Mouse (Mus musculus) limb, embryonic 15.5 days (tissue): Measurements from ENCODE around the gene Ptpn12. TPM values are rescaled to one million over a fixed set of nuclear protein-coding genes. Genes with fewer than 3 reads are reported as not detected.

Experiments
- ATAC-seq: fragments of 200-750 bp; cut with Nextera tagmentation; 2 replicates; pipeline ENCODE4 v1.8.0; 2017; ENCODE audit warnings: low read depth, moderate TSS enrichment; ENCODE audit not compliant: insufficient number of reproducible peaks, low FRiP score, low TSS enrichment
- H3K27ac ChIP-seq: fragments of 300-500 bp; sonication (generic); 2 replicates; pipeline ENCODE4 v1.5.1; 2015; ENCODE audit warnings: moderate library complexity, mild to moderate bottlenecking, inconsistent platforms
- H3K27me3 ChIP-seq: fragments of 300-500 bp; sonication (generic); 2 replicates; pipeline ENCODE4 v1.6.1; 2015; ENCODE audit warnings: inconsistent platforms
- H3K36me3 ChIP-seq: fragments of 300-500 bp; sonication (generic); 2 replicates; pipeline ENCODE4 v1.6.1; 2015; ENCODE audit warnings: inconsistent platforms
- H3K4me1 ChIP-seq: fragments of 300-500 bp; sonication (generic); 2 replicates; pipeline ENCODE4 v1.6.1; 2015; ENCODE audit warnings: inconsistent platforms
- H3K4me2 ChIP-seq: fragments of 300-500 bp; sonication (generic); 2 replicates; pipeline ENCODE4 v1.6.1; 2015; ENCODE audit warnings: mild to moderate bottlenecking, inconsistent platforms
- H3K4me3 ChIP-seq: fragments of 300-500 bp; sonication (generic); 2 replicates; pipeline ENCODE4 v1.5.1; 2015; ENCODE audit warnings: mild to moderate bottlenecking, inconsistent platforms
- H3K9ac ChIP-seq: fragments of 300-500 bp; sonication (generic); 2 replicates; pipeline ENCODE4 v1.6.1; 2015; ENCODE audit warnings: inconsistent platforms
- H3K9me3 ChIP-seq: fragments of 300-500 bp; sonication (generic); 2 replicates; pipeline ENCODE4 v1.6.1; 2016; ENCODE audit warnings: inconsistent platforms
- WGBS: fragments of 180-500 bp; shearing (Covaris S2); methylation state at CpG from one replicate; pipeline ENCODE4 v1.1.7; 2015; 5-methylcytosine and 5-hydroxymethylcytosine counted together
- polyA plus RNA-seq: library from polyadenylated mRNA; unstranded; fragments of >200 nt; fragmentation: Nextera tagmentation; extraction: Ambion mirVana; gene quantifications from 2 replicates; pipeline ENCODE4 v1.2.1, GENCODE M21; 2015

Ptpn12 gene
- polyA plus RNA-seq, 1 experiment from 2014 or later, result 21.8 TPM

DNA sequence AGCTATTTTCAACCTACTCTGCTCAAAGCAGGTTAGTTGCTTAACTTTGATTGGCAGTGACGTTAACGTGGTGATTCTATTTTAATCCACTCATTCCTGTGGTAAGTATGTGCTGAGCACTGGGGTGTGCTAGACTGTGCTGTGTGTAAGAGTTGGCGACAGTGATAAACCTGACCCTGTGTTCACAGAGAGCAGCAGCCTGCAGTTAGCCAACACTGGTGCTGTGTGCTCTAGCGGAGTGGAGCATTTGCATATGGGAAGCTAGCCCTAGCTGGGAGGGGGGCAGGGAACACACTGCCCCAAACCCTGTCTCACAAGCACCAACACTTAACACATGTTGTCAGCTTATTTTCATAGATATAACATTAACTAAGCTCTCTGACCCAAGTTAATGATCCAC is 87.8 kb downstream of the Ptpn12 start:
- no peak for ATAC-seq
- Histone ChIP-seq H3K36me3 (no peaks in the 10 kb centered on the region), H3K9me3 (no peaks in the 10 kb centered on the region)

DNA sequence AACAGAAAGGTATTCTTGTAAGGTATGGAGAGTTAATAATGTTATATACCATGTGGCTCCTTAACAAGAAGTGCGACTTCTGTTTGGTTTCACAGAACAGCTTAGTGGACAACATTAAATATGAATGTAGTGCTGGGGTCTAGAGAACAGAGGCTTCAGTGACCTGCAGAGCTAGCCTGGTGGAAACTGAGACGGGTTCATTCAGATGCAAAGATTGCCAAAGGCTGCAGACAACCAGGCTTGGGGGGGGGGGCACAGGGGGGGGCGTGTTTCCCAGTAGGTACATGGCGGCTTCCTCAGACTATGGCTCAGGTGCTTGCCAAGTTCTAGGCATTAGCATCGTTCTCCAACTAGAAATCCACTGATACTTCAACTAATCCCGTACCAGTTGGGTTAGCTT is 91.3 kb downstream of the Ptpn12 start:
- no peak overlapping the region for H3K4me2 ChIP-seq
- no peak overlapping the region for H3K4me3 ChIP-seq
- no peaks in the 10 kb centered on the region for H3K36me3 ChIP-seq
- H3K9me3 ChIP-seq, result no peaks in the 10 kb centered on the region
- H3K27me3 ChIP-seq, result no peaks in the 10 kb centered on the region
- no peaks in the 10 kb centered on the region for H3K4me1 ChIP-seq
- 85% methylated on average over 6 of the region's 6 CpGs for WGBS
- no peak for ATAC-seq
- H3K27ac ChIP-seq, result no peak overlapping the region
- H3K9ac ChIP-seq, result no peak overlapping the region

More for the DNA sequence above, 87.8 kb downstream of the Ptpn12 start:
- no peaks in the 10 kb centered on the region for H3K27me3 ChIP-seq
- WGBS, result 50% methylated on average over 4 of the region's 4 CpGs
- no peak overlapping the region for H3K9ac ChIP-seq
- no peak overlapping the region for H3K27ac ChIP-seq
- no peak overlapping the region for H3K4me3 ChIP-seq
- no peak overlapping the region for H3K4me2 ChIP-seq
- no peaks in the 10 kb centered on the region for H3K4me1 ChIP-seq

DNA sequence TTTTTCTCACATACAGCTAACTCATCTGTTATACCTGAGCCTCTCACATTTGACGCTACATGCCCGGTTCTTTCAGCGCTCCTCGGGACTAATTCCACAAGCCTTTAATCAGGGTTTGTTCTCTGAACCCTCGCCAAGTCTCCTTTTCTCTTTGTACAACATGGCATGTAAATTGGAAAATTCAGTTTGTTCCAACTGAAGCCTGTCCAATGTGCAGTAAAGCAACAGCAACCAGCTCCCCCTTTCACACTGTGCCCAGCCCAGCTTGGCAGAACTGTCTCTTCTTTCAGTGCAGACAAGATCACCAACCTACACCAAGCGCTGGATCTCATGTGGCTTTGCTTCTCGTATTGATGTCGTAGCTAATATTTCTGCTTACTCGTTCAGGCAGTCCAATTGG is 92.4 kb downstream of the Ptpn12 start:
- Histone ChIP-seq H3K36me3 (no peaks in the 10 kb centered on the region), H3K9me3 (no peaks in the 10 kb centered on the region), H3K9ac (no peak overlapping the region), H3K4me1 (no peaks in the 10 kb centered on the region), H3K4me3 (no peak overlapping the region), H3K4me2 (no peak overlapping the region), H3K27me3 (no peaks in the 10 kb centered on the region), H3K27ac (no peak overlapping the region)
- no peak for ATAC-seq
- WGBS, result 80% methylated on average over 9 of the region's 9 CpGs

DNA sequence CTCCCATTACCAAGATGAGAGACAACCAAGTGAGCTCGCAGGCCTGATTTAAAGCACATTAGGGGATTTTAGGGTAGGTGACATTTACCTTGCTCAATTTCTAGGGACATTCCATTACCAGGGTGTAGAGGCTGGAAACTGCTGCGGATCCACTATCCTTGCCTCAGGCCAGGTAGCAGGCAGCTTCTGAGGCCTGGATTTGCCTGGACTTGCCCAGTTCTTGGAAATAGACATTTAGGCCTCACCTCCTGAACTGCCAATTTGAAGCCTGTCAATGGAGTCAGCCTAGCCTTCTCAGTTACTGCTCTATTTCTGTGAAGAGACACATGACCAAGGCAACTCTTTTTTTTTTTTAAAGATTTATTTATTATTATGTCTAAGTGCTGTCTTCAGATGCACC is 94.8 kb downstream of the Ptpn12 start:
- Histone ChIP-seq H3K4me1 (no peaks in the 10 kb centered on the region), H3K4me3 (no peak overlapping the region), H3K9me3 (peaks cover 5% of the 10 kb centered on the region; the same call in 1 of the 2 replicates), H3K4me2 (no peak overlapping the region), H3K9ac (no peak overlapping the region), H3K27me3 (no peaks in the 10 kb centered on the region), H3K27ac (no peak overlapping the region), H3K36me3 (peaks cover 10% of the 10 kb centered on the region; the same call in 1 of the 2 replicates)
- ATAC-seq, result no peak
- 75% methylated on average over 2 of the region's 2 CpGs for WGBS

DNA sequence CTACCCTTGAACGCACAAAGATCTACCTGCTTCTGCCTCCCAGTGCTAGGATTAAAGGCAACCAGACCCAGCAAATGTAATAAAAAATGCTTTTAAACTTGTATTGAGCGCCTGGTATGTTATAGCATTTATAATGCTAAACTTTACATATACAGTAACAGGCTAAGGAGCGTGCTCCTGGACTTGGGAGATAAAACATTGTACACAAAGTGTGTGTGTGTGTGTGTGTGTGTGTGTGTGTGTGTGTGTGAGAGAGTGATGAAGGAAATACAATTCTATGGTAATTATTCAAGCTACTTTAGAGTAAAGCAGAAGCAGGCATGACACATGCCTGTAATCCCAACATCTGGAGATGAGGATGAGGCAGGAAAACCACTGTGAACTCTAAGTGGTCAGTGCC is 99.4 kb downstream of the Ptpn12 start, which contains the start of gene Rsbn1l:
Rsbn1l (minus strand) TSS at position 101 of the 400 bp plus-strand sequence.
- Histone ChIP-seq H3K4me1 (0 out of 2 replicates have a peak, but pooled peaks cover 7% of the 10 kb centered on the region), H3K36me3 (peaks cover 10% of the 10 kb centered on the region; the same call in 1 of the 2 replicates), H3K4me3 (no peak within 1 kb of the TSS), H3K27ac (no peak within 1 kb of the TSS), H3K27me3 (no peaks in the 10 kb centered on the region), H3K4me2 (no peak within 1 kb of the TSS), H3K9me3 (peaks cover 5% of the 10 kb centered on the region; the same call in 1 of the 2 replicates), H3K9ac (no peak within 1 kb of the TSS)
- no peak for ATAC-seq
- 93% methylated on average over 3 of the region's 3 CpGs for WGBS

DNA sequence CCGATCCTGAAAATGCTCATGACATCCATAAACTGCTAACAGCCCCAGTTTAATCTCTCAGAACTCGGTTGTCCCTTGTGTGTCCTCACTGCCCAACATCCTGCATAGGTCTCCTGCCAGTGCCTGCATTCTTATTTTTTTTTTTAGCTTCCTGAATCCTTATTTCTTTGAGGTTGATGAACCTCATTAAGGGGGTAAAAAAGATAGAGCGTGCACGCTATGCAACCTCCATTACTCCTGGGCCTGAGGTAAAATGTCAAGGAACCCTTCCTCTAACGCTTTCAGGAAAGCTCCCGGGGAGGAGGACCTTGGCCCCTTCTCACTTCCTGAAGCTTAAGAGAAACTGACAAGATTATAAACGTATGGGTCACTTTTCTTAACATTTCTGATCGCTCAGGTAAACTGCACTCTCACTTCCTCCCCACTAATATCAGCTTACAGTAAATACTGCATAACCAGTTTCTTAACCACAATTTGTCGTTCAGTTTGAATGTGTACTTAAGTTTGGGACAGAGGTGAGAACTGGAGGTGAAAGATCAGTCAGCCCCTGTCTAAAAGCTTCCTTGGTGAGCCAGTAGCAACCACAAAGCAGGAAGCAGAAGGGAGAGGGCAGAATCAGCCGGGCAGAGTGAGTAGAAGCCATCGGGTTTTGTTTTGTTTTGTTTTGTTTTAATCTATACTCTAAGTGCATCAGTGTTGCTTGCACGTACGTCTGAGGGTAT is 100.4 kb downstream of the Ptpn12 start:
- 0 out of 2 replicates have a peak, but pooled peaks cover 7% of the 10 kb centered on the region for H3K4me1 ChIP-seq
- ATAC-seq, result no peak
- H3K4me3 ChIP-seq, result no peak overlapping the region
- H3K27ac ChIP-seq, result no peak overlapping the region
- peaks cover 5% of the 10 kb centered on the region; the same call in 1 of the 2 replicates for H3K9me3 ChIP-seq
- H3K9ac ChIP-seq, result no peak overlapping the region
- peaks cover 10% of the 10 kb centered on the region; the same call in 1 of the 2 replicates for H3K36me3 ChIP-seq
- 68% methylated on average over 13 of the region's 13 CpGs for WGBS
- no peak overlapping the region for H3K4me2 ChIP-seq
- H3K27me3 ChIP-seq, result no peaks in the 10 kb centered on the region

DNA sequence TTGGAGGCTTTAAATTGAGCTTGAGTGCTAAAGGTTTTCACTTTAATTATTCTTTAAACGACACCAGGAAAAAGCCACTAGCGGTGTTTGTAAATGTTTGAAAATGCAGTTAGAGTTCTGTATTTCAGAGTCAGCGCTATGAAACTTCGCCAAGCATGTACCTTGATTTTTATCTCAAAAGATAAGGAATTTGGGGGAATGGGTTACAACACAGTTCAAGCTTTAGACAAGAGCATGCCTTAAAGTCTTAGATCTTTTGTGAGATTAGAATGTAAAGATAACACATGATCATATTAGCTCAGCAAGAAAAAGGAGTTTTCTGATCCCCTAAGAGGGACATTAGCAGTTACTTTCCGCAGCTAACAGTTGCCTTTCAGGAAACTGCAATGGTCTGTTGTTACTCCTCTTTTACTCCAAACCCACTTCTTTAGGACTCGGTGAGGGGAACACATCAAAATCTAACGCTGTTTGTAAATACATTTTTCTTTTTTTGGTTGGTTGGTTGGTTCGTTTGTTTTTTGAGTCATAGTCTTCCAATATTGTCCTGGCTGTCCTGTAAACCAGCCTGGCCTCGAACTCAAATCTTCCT is 103.3 kb downstream of the Ptpn12 start:
- peak overlapping the region; percentile 92; the same call in 1 of the 2 replicates for H3K9ac ChIP-seq
- no peak for ATAC-seq
- H3K4me1 ChIP-seq, result peaks cover 17% of the 10 kb centered on the region
- no peaks in the 10 kb centered on the region for H3K27me3 ChIP-seq
- H3K4me2 ChIP-seq, result peak overlapping the region; percentile 48
- H3K36me3 ChIP-seq, result peaks cover 10% of the 10 kb centered on the region; the same call in 1 of the 2 replicates
- 20% methylated on average over 9 of the region's 9 CpGs for WGBS
- peak overlapping the region; percentile 98 for H3K27ac ChIP-seq
- H3K4me3 ChIP-seq, result peak overlapping the region; percentile 93
- peaks cover 5% of the 10 kb centered on the region; the same call in 1 of the 2 replicates for H3K9me3 ChIP-seq

DNA sequence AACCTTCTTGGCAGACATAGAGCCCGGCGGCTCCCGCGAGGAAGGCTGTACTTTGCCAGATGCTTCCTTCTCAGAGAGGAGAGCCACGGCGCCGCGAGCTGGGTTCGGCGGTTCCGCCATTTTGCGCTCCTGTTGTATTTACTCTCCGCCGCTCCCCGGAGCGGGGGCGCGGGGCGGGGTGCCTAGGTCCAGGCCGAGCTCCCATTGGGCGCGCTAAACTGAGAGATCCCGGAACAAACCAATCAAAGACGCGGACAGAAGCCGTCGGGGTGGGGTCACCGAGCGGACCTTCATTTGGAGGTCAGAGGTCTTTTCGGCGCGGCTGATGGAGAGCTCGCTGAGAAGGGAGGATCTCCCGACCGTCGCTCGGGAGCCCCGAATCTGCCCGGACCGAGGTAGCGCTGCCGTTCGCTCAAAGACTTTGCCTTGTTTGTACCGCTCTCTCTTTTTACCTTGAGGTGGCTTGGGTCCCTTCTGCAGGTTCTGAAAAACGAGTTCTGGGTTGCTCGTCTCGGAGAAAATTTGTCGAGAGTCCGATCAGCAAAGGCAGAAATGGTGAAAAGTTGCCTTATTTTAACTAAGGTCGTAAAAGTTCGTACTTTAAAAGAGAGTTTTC is 103.9 kb downstream of the Ptpn12 start:
- peak overlapping the region; percentile 98 for H3K27ac ChIP-seq
- H3K4me3 ChIP-seq, result peak overlapping the region; percentile 93
- ATAC-seq, result peak; percentile 99
- peak overlapping the region; percentile 92 for H3K9ac ChIP-seq
- H3K27me3 ChIP-seq, result no peaks in the 10 kb centered on the region
- peaks cover 7% of the 10 kb centered on the region; the same call in 1 of the 2 replicates for H3K36me3 ChIP-seq
- under 1% methylated on average over 51 of the region's 51 CpGs for WGBS
- H3K4me1 ChIP-seq, result peaks cover 17% of the 10 kb centered on the region
- H3K4me2 ChIP-seq, result peak overlapping the region; percentile 49
- 0 out of 2 replicates have a peak, but pooled peaks cover 2% of the 10 kb centered on the region for H3K9me3 ChIP-seq

DNA sequence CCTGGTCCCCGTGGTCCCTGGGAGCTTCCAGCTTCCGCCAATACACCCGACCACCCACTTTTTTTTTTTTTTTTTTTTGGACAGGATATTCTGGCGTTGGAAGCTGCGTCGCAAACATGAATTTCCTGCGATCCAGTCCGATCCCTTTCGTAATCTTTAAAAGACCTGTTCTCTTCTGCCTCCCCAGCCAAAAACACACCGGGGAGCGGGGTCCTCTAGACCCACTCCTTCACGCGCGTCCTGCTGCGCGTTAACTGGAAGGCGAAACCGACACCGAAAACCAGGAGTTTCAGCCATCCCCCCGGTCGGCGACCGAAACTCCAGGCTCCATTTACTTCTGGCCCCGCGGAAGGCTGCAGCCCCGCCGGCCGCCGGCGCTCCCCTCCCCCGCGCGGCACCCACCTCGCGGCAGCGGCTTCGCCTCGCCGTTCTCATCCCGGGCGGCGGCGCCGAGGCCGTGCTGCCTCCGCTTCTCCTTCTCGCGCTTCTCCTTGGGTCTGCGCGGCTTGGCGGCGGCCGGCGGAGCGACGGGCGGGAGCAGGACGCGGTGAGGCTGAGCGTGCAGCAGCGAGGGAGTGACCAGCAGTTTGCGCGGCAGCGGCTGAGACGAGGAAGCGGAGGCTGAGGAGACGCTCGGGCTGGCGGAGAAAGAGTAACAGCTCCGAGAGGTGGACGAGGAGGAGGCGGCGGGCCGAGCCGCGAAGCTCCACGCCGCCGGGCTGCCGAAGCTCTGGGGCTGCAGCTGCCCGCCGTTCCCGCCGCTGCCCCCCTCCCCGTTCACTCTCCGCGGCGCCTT is 104.7 kb downstream of the Ptpn12 start:
- no peaks in the 10 kb centered on the region for H3K27me3 ChIP-seq
- peak overlapping the region; percentile 49 for H3K4me2 ChIP-seq
- peaks cover 17% of the 10 kb centered on the region for H3K4me1 ChIP-seq
- H3K9ac ChIP-seq, result peak overlapping the region; percentile 92
- peak overlapping the region; percentile 98 for H3K27ac ChIP-seq
- H3K9me3 ChIP-seq, result no peaks in the 10 kb centered on the region
- ATAC-seq, result peak; percentile 59
- peak overlapping the region; percentile 93 for H3K4me3 ChIP-seq
- H3K36me3 ChIP-seq, result peaks cover under 1% of the 10 kb centered on the region; the same call in 1 of the 2 replicates
- WGBS, result under 1% methylated on average over 88 of the region's 88 CpGs

GRCm38 (mm10) chr5:20950516-20950854 is 105.2 kb downstream of the Ptpn12 start:
- H3K36me3 ChIP-seq, result no peaks in the 10 kb centered on the region
- peak overlapping the region; percentile 98; the same call in 1 of the 2 replicates for H3K27ac ChIP-seq
- peak overlapping the region; percentile 93 for H3K4me3 ChIP-seq
- H3K4me2 ChIP-seq, result peak overlapping the region; percentile 49
- H3K27me3 ChIP-seq, result no peaks in the 10 kb centered on the region
- peak overlapping the region; percentile 92; the same call in 1 of the 2 replicates for H3K9ac ChIP-seq
- H3K4me1 ChIP-seq, result peaks cover 18% of the 10 kb centered on the region
- H3K9me3 ChIP-seq, result no peaks in the 10 kb centered on the region
- under 1% methylated on average over 9 of the region's 9 CpGs for WGBS
- ATAC-seq, result no peak

GRCm38 (mm10) chr5:20950093-20950492 is 105.6 kb downstream of the Ptpn12 start:
- H3K27me3 ChIP-seq, result no peaks in the 10 kb centered on the region
- H3K9ac ChIP-seq, result no peak overlapping the region
- H3K9me3 ChIP-seq, result no peaks in the 10 kb centered on the region
- H3K36me3 ChIP-seq, result no peaks in the 10 kb centered on the region
- peaks cover 22% of the 10 kb centered on the region for H3K4me1 ChIP-seq
- H3K27ac ChIP-seq, result no peak overlapping the region
- peak overlapping the region; percentile 49 for H3K4me2 ChIP-seq
- WGBS, result 6% methylated on average over 5 of the region's 5 CpGs
- peak overlapping the region; percentile 93 for H3K4me3 ChIP-seq
- no peak for ATAC-seq
